10 mouse cellular contexts compared by ENCODE assay signal in the genomic region with DNA sequence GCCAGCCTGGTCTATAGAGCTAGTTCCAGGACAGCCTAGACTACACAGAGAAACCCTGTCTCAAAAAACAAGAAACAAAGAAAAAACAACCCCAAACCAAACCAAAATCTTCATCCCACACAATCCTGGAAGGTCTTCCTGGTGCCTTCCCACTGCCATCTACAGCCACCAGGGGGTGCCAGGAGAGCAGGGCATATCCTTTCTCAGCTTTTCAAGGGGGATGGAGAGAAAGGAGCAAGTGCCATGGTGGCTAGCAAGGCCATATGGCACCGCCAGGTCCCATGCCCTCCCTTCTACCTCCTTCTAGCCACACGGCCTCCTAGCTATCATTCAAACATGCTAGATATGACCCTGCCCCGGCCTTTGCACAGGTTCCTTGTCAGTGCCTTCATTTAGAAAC. TPM values are rescaled to one million over a fixed set of nuclear protein-coding genes. Genes with fewer than 3 reads are reported as not detected.
DNase-seq lines count a peak whose midpoint lies in the region; ATAC-seq and TF ChIP-seq lines count a peak whose summit lies in the region.
"Had no signal": no experiment of that assay in that cellular context is flagged by ENCODE, and none has a peak within 500 bp of the region (broad histone marks: within the 10 kb centered on the region; RNA-seq: fewer than 3 reads in every experiment).

No protein-coding gene starts in this region.

- H3K9me3 ChIP-seq in forebrain, embryonic 10.5 days = no peaks in the 10 kb centered on the region
- H3K9me3 ChIP-seq in forebrain, embryonic 12.5 days = no peaks in the 10 kb centered on the region
- no peaks in the 10 kb centered on the region for H3K9me3 ChIP-seq in liver, embryonic 12.5 days (replicated peaks)

- ATAC-seq in forebrain, embryonic 12.5 days (ENCODE audit: low FRiP score) = no peak
- ATAC-seq in liver, embryonic 12.5 days = no peak
- ATAC-seq in erythroid progenitor cell, adult 5-6 weeks (replicated peaks; ENCODE audit: low FRiP score, poor library complexity, severe bottlenecking) = 0 out of 2 replicates have a peak, but pooled peaks have one; percentile 26
- ATAC-seq in megakaryocyte, adult 5-6 weeks (ENCODE audit: poor library complexity, severe bottlenecking) = peak; percentile 42
- ATAC-seq: Patski had no signal

- no peak overlapping the region for H3K4me3 ChIP-seq in forebrain, embryonic 10.5 days
- H3K4me3 ChIP-seq in forebrain, embryonic 12.5 days (replicated peaks) = no peak overlapping the region
- no peak overlapping the region for H3K4me3 ChIP-seq in liver, adult 2 months (ENCODE audit: insufficient read depth, low read depth, low read length)
- H3K4me3 ChIP-seq in liver, embryonic 12.5 days = no peak overlapping the region

- H3K4me2 ChIP-seq in forebrain, embryonic 12.5 days = no peak overlapping the region
- H3K4me2 ChIP-seq in liver, embryonic 12.5 days = no peak overlapping the region

- DNase-seq in forebrain, embryonic 10.5 days (ENCODE audit: extremely low spot score, low spot score) = peak; percentile 29
- DNase-seq in liver, adult 2 months (ENCODE audit: extremely low read depth, low read depth, low spot score) = peak; percentile 19
- DNase-seq in adrenal gland, postnatal 36 days = peak; percentile 73 to 82
- DNase-seq in thymus, postnatal 4 days = peak; percentile 84

- TF ChIP-seq POLR2A in liver, adult 2 months (IDR thresholded peaks at IDR 0.05; ENCODE audit: extremely low read depth, insufficient read depth, low read length) = no peak

- peak; percentile 90 for TF ChIP-seq CTCF in liver, adult 2 months (IDR thresholded peaks at IDR 0.05; ENCODE audit: low read depth, low read length)

- no peaks in the 10 kb centered on the region for H3K79me2 ChIP-seq in liver, adult 2 months (ENCODE audit: control insufficient read depth, insufficient read depth, low read length)

- H3K27me3 ChIP-seq in forebrain, embryonic 10.5 days (ENCODE audit: poor library complexity, severe bottlenecking) = no peaks in the 10 kb centered on the region
- no peaks in the 10 kb centered on the region for H3K27me3 ChIP-seq in forebrain, embryonic 12.5 days
- no peaks in the 10 kb centered on the region for H3K27me3 ChIP-seq in liver, adult 2 months (ENCODE audit: control insufficient read depth, insufficient read depth, low read length)
- H3K27me3 ChIP-seq in liver, embryonic 12.5 days (replicated peaks) = no peaks in the 10 kb centered on the region
- H3K27me3 ChIP-seq: Patski had no signal

- H3K4me1 ChIP-seq in forebrain, embryonic 10.5 days = peaks cover 15% of the 10 kb centered on the region
- H3K4me1 ChIP-seq in forebrain, embryonic 12.5 days = peaks cover 13% of the 10 kb centered on the region
- H3K4me1 ChIP-seq in liver, adult 2 months (ENCODE audit: control insufficient read depth, insufficient read depth, low read length) = peaks cover 7% of the 10 kb centered on the region
- peaks cover 13% of the 10 kb centered on the region for H3K4me1 ChIP-seq in liver, embryonic 12.5 days

- H3K9ac ChIP-seq in forebrain, embryonic 12.5 days = no peak overlapping the region
- no peak overlapping the region for H3K9ac ChIP-seq in liver, adult 2 months (ENCODE audit: low read depth, low read length)
- no peak overlapping the region for H3K9ac ChIP-seq in liver, embryonic 12.5 days

- peaks cover 78% of the 10 kb centered on the region for H3K36me3 ChIP-seq in forebrain, embryonic 10.5 days (replicated peaks)
- H3K36me3 ChIP-seq in forebrain, embryonic 12.5 days (replicated peaks) = peaks cover 65% of the 10 kb centered on the region
- peaks cover 4% of the 10 kb centered on the region; the same call in 1 of the 2 replicates for H3K36me3 ChIP-seq in liver, adult 2 months (ENCODE audit: control insufficient read depth, insufficient read depth, low read length)
- peaks cover 68% of the 10 kb centered on the region for H3K36me3 ChIP-seq in liver, embryonic 12.5 days

- H3K27ac ChIP-seq in forebrain, embryonic 10.5 days = no peak overlapping the region
- H3K27ac ChIP-seq in forebrain, embryonic 12.5 days = no peak overlapping the region
- no peak overlapping the region for H3K27ac ChIP-seq in liver, adult 2 months (replicated peaks; ENCODE audit: insufficient read depth, low read depth, low read length)
- no peak overlapping the region for H3K27ac ChIP-seq in liver, embryonic 12.5 days

- WGBS in forebrain, embryonic 10.5 days = 77% methylated on average over 3 of the region's 3 CpGs
- 79% methylated on average over 3 of the region's 3 CpGs for WGBS in forebrain, embryonic 12.5 days
- WGBS in liver, adult 2 months = 83% methylated on average over 3 of the region's 3 CpGs
- WGBS in liver, embryonic 12.5 days (ENCODE audit: insufficient replicate concordance) = 64% methylated on average over 3 of the region's 3 CpGs

RNA-seq across cellular contexts. Expression of a gene that starts 4.6 kb away (rescaled TPM):
- polyA plus RNA-seq in forebrain, embryonic 10.5 days (2016; fragmentation: Nextera tagmentation; extraction: Ambion mirVana) = not detected in 2 replicates
- not detected in 2 replicates for polyA plus RNA-seq in forebrain, embryonic 12.5 days (2016; fragmentation: Nextera tagmentation; extraction: Ambion mirVana)
- not detected in 2 replicates for total RNA-seq in liver, adult 2 months (2014; rRNA removed)
- polyA plus RNA-seq in liver, adult 2 months (2012; rRNA removed) = not detected in 2 replicates
- not detected in 2 replicates for polyA plus RNA-seq in liver, embryonic 12.5 days (2016; fragmentation: Nextera tagmentation; extraction: Ambion mirVana)
- under 1 TPM in 1 of 2 experiments, not detected in 1; 0.56 TPM for total RNA-seq in adrenal gland, postnatal 36 days (2021)
- total RNA-seq in erythroid progenitor cell, adult 5-6 weeks (2015; ENCODE audit: low replicate concordance) = not detected in 2 replicates
- not detected in 2 replicates for total RNA-seq in erythroid progenitor cell, adult 5-6 weeks (2017; ENCODE audit: low replicate concordance)
- total RNA-seq in megakaryocyte, adult 5-6 weeks (2015) = not detected in 2 replicates
- not detected in 2 replicates for total RNA-seq in megakaryocyte, adult 5-6 weeks (2017)
- polyA plus RNA-seq: heart, embryonic 14.5 days; Patski had no signal

RNA-seq across cellular contexts. Expression of a gene that starts 4.7 kb away (rescaled TPM):
- 10.0 and 11.3 TPM in 2 replicates for polyA plus RNA-seq in forebrain, embryonic 10.5 days (2016; fragmentation: Nextera tagmentation; extraction: Ambion mirVana)
- polyA plus RNA-seq in forebrain, embryonic 12.5 days (2016; fragmentation: Nextera tagmentation; extraction: Ambion mirVana) = 15.8 and 16.4 TPM in 2 replicates
- total RNA-seq in liver, adult 2 months (2014; rRNA removed) = 2.9 and 3.6 TPM in 2 replicates
- polyA plus RNA-seq in liver, adult 2 months (2012; rRNA removed) = 6.9 and 13.0 TPM in 2 replicates
- 5.7 and 6.6 TPM in 2 replicates for polyA plus RNA-seq in liver, embryonic 12.5 days (2016; fragmentation: Nextera tagmentation; extraction: Ambion mirVana)
- 10 to 100 TPM; 10.2 to 10.3 TPM for total RNA-seq in adrenal gland, postnatal 36 days (2021)
- 2.1 and 6.1 TPM in 2 replicates for total RNA-seq in erythroid progenitor cell, adult 5-6 weeks (2015; ENCODE audit: low replicate concordance)
- 6.0 and 11.2 TPM in 2 replicates for total RNA-seq in erythroid progenitor cell, adult 5-6 weeks (2017; ENCODE audit: low replicate concordance)
- total RNA-seq in megakaryocyte, adult 5-6 weeks (2015) = 4.4 and 6.1 TPM in 2 replicates
- 6.2 and 8.6 TPM in 2 replicates for total RNA-seq in megakaryocyte, adult 5-6 weeks (2017)

RNA-seq across cellular contexts. Expression of a gene that starts 14.6 kb away (rescaled TPM):
- polyA plus RNA-seq in forebrain, embryonic 10.5 days (2016; fragmentation: Nextera tagmentation; extraction: Ambion mirVana) = 11.2 and 14.8 TPM in 2 replicates
- polyA plus RNA-seq in forebrain, embryonic 12.5 days (2016; fragmentation: Nextera tagmentation; extraction: Ambion mirVana) = 57.2 and 73.7 TPM in 2 replicates
- not detected in 2 replicates for total RNA-seq in liver, adult 2 months (2014; rRNA removed)
- not detected in 2 replicates for polyA plus RNA-seq in liver, adult 2 months (2012; rRNA removed)
- polyA plus RNA-seq in liver, embryonic 12.5 days (2016; fragmentation: Nextera tagmentation; extraction: Ambion mirVana) = 0.02 TPM in 1 of 2 replicates, not detected in the other
- 1 to 10 TPM; 1.1 to 2.0 TPM for total RNA-seq in adrenal gland, postnatal 36 days (2021)
- total RNA-seq in erythroid progenitor cell, adult 5-6 weeks (2015; ENCODE audit: low replicate concordance) = not detected in 2 replicates
- not detected in 2 replicates for total RNA-seq in erythroid progenitor cell, adult 5-6 weeks (2017; ENCODE audit: low replicate concordance)
- total RNA-seq in megakaryocyte, adult 5-6 weeks (2015) = not detected in 2 replicates
- not detected in 2 replicates for total RNA-seq in megakaryocyte, adult 5-6 weeks (2017)

RNA-seq across cellular contexts. Expression of a gene that starts 18.8 kb away (rescaled TPM):
- polyA plus RNA-seq in forebrain, embryonic 10.5 days (2016; fragmentation: Nextera tagmentation; extraction: Ambion mirVana) = 42.0 and 43.2 TPM in 2 replicates
- 35.0 and 39.0 TPM in 2 replicates for polyA plus RNA-seq in forebrain, embryonic 12.5 days (2016; fragmentation: Nextera tagmentation; extraction: Ambion mirVana)
- total RNA-seq in liver, adult 2 months (2014; rRNA removed) = 34.1 and 39.1 TPM in 2 replicates
- polyA plus RNA-seq in liver, adult 2 months (2012; rRNA removed) = 63.9 and 69.2 TPM in 2 replicates
- 36.9 and 40.6 TPM in 2 replicates for polyA plus RNA-seq in liver, embryonic 12.5 days (2016; fragmentation: Nextera tagmentation; extraction: Ambion mirVana)
- 10 to 100 TPM; 51.6 to 63.7 TPM for total RNA-seq in adrenal gland, postnatal 36 days (2021)
- total RNA-seq in erythroid progenitor cell, adult 5-6 weeks (2015; ENCODE audit: low replicate concordance) = 3.4 TPM in 1 of 2 replicates, not detected in the other
- total RNA-seq in erythroid progenitor cell, adult 5-6 weeks (2017; ENCODE audit: low replicate concordance) = 2.0 and 4.9 TPM in 2 replicates
- 3.9 and 5.0 TPM in 2 replicates for total RNA-seq in megakaryocyte, adult 5-6 weeks (2015)
- total RNA-seq in megakaryocyte, adult 5-6 weeks (2017) = 10.8 and 11.1 TPM in 2 replicates

RNA-seq across cellular contexts. Expression of a gene that starts 32.6 kb away (rescaled TPM):
- polyA plus RNA-seq in forebrain, embryonic 10.5 days (2016; fragmentation: Nextera tagmentation; extraction: Ambion mirVana) = 0.46 and 1.0 TPM in 2 replicates
- polyA plus RNA-seq in forebrain, embryonic 12.5 days (2016; fragmentation: Nextera tagmentation; extraction: Ambion mirVana) = 2.3 and 3.9 TPM in 2 replicates
- total RNA-seq in liver, adult 2 months (2014; rRNA removed) = 0.28 and 1.0 TPM in 2 replicates
- 0.22 and 0.36 TPM in 2 replicates for polyA plus RNA-seq in liver, adult 2 months (2012; rRNA removed)
- polyA plus RNA-seq in liver, embryonic 12.5 days (2016; fragmentation: Nextera tagmentation; extraction: Ambion mirVana) = 0.80 and 0.81 TPM in 2 replicates
- total RNA-seq in adrenal gland, postnatal 36 days (2021) = 1 to 10 TPM; 1.5 TPM
- total RNA-seq in erythroid progenitor cell, adult 5-6 weeks (2015; ENCODE audit: low replicate concordance) = not detected in 2 replicates
- not detected in 2 replicates for total RNA-seq in erythroid progenitor cell, adult 5-6 weeks (2017; ENCODE audit: low replicate concordance)
- not detected in 2 replicates for total RNA-seq in megakaryocyte, adult 5-6 weeks (2015)
- total RNA-seq in megakaryocyte, adult 5-6 weeks (2017) = not detected in 2 replicates

Comparison
In these comparisons a context has a peak if more than half of its experiments do, and no peak if none do; other contexts are left out.
1. DNase-seq: peak in every context shown above with its lines; median percentile 84 in thymus, postnatal 4 days; 78 in adrenal gland, postnatal 36 days; 29 in forebrain, embryonic 10.5 days; 19 in liver, adult 2 months.
2. ATAC-seq: peak in erythroid progenitor cell, adult 5-6 weeks (single experiment) and megakaryocyte, adult 5-6 weeks (single experiment); none in forebrain, embryonic 12.5 days (single experiment) and liver, embryonic 12.5 days (single experiment).